Mouse (Mus musculus): ENCODE data around the gene 3110018I06Rik.

Gene 3110018I06Rik

DNA sequence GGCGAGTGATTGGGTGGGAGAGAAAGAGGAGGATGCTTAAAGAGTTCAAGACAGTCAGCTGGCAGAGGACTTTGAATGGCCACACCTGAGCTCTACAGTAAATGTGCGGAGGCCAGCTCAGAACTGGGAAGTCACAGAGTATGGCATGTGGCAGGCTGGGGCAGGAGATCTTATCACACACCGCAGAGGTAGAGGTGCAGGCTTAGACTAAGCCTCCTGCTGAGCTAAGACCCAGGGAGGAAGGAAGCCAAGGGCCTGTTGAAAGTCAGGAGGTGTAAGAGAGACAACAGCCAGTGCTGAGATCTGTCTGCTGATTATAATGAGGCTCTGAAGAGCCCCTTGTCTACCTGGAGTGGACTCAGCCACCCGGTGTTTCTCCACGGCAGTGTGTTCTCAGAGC is 8.5 kb downstream of the 3110018I06Rik start:
- H3K4me3 ChIP-seq (replicated peaks; ENCODE audit: low read length): no peak overlapping the region
- H3K4me1 ChIP-seq (replicated peaks; ENCODE audit: low read depth, low read length): no peaks in the 10 kb centered on the region
- H3K27me3 ChIP-seq (ENCODE audit: insufficient read depth, low read length): no peaks in the 10 kb centered on the region
- no peaks in the 10 kb centered on the region for H3K9me3 ChIP-seq (ENCODE audit: low read length)
- H3K36me3 ChIP-seq (ENCODE audit: insufficient read depth, low read length): no peaks in the 10 kb centered on the region
- TF ChIP-seq POU5F1 (IDR thresholded peaks at IDR 0.05; ENCODE audit: borderline replicate concordance, low read length): no peak
- TF ChIP-seq NANOG (IDR thresholded peaks at IDR 0.05; ENCODE audit: borderline replicate concordance, low read length): no peak
- no peak for TF ChIP-seq CTCF (conservative IDR thresholded peaks at IDR 0.05; ENCODE audit: low read length)

DNA sequence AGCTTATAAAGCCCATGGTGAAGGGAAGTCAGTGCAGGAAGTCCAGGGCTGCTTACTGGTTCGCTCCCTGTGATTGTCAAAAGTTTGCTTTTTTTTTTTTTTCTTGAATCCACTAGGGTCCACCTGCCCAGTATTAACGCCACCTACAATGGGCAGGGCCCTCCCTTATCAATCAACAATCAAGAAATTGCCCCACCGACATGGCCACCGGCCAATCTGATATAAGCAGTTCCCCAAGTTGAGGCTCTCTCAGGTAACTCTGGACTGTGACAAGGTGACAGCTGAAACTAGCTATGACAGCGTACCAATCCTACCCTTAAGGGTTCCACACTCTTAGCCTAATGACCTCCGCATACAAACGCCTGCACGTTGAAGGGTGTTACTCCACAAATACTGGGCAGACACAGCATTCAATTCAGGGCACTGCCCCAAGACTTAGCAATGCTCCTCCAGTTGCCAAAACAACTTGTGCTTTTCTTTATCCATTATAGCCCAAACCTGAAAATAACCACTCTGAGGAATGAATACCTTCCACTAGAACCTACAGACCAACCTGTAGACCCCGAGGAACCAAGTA is 21.3 kb downstream of the 3110018I06Rik start:
- TF ChIP-seq NANOG (IDR thresholded peaks at IDR 0.05; ENCODE audit: borderline replicate concordance, low read length) (no peak), CTCF (conservative IDR thresholded peaks at IDR 0.05; ENCODE audit: low read length) (no peak), POU5F1 (IDR thresholded peaks at IDR 0.05; ENCODE audit: borderline replicate concordance, low read length) (no peak)
- Histone ChIP-seq H3K4me3 (replicated peaks; ENCODE audit: low read length) (no peak overlapping the region), H3K27me3 (ENCODE audit: insufficient read depth, low read length) (no peaks in the 10 kb centered on the region), H3K9me3 (ENCODE audit: low read length) (peaks cover 20% of the 10 kb centered on the region), H3K4me1 (replicated peaks; ENCODE audit: low read depth, low read length) (no peaks in the 10 kb centered on the region), H3K36me3 (ENCODE audit: insufficient read depth, low read length) (no peaks in the 10 kb centered on the region)

DNA sequence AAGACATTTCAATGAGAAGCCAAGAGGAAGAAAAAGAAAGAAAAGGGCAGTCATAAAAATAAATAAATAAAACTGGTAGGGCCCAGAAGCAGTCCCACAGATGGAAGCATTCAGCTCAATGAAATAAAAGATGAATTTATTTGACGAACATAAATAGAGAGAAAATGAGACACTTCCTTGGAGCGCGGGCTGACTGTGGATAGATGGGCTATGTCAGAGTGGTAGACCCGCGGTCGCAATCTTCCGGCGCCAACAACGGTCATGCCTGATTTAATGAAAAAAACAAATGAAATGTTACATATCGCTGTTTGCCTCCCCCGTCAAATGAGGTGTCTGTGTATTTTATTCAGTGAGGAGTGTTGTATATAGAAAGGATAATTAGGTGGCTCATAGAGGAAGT is 22.7 kb downstream of the 3110018I06Rik start:
- H3K9me3 ChIP-seq (ENCODE audit: low read length): peaks cover 20% of the 10 kb centered on the region
- H3K36me3 ChIP-seq (ENCODE audit: insufficient read depth, low read length): no peaks in the 10 kb centered on the region
- H3K4me1 ChIP-seq (replicated peaks; ENCODE audit: low read depth, low read length): no peaks in the 10 kb centered on the region
- H3K4me3 ChIP-seq (replicated peaks; ENCODE audit: low read length): no peak overlapping the region
- H3K27me3 ChIP-seq (ENCODE audit: insufficient read depth, low read length): no peaks in the 10 kb centered on the region
- TF ChIP-seq NANOG (IDR thresholded peaks at IDR 0.05; ENCODE audit: borderline replicate concordance, low read length) (no peak), CTCF (conservative IDR thresholded peaks at IDR 0.05; ENCODE audit: low read length) (no peak), POU5F1 (IDR thresholded peaks at IDR 0.05; ENCODE audit: borderline replicate concordance, low read length) (no peak)

DNA sequence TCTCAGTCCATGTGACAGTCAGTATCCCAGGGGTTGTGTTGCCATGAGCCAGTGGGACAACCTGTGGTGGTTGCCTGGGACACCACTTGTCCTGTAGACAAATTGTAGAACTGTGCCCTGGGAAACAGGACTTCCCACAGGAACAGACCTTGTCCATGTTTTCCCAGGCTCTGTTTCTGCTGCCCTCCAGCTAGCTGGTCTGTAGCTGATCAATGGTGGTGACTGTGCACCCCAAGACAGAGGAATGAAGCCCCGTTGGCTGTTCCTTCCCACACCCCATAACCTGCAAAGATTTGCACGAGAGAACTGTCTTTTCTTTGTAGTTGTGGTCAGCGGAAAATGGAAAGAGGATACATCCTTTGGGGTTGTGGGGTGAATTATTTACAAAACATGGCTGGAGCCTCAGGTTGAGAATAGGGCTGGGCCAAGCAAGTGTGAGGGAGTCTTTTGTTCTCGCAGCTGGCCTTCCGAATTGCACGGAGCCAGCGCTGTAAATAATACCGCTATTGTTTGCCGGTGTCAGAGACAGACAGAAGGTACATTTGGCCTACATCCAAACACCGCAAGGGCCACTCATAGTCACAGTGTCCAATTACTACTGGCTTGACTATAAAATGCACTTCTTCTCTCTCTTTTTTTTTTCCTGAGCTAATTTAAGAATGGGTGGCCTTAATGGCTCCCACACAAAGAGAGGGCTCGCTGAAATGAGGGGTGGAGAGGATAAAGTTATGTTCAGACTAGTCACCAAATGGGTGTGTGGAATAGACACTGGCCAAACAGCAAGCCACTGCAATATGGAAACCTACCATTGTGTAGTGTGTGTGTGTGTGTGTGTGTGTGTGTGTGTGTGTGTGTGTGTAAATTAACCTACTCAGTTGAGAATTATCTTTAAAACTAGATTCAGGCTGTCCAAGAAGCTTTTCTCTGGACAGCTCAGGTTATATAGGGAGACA is 28.1 kb downstream of the 3110018I06Rik start:
- Histone ChIP-seq H3K4me1 (replicated peaks; ENCODE audit: low read depth, low read length) (no peaks in the 10 kb centered on the region), H3K4me3 (replicated peaks; ENCODE audit: low read length) (no peak overlapping the region), H3K27me3 (ENCODE audit: insufficient read depth, low read length) (peaks cover 3% of the 10 kb centered on the region; the same call in 1 of the 2 replicates), H3K36me3 (ENCODE audit: insufficient read depth, low read length) (no peaks in the 10 kb centered on the region), H3K9me3 (ENCODE audit: low read length) (no peaks in the 10 kb centered on the region)
- no peak for TF ChIP-seq NANOG (IDR thresholded peaks at IDR 0.05; ENCODE audit: borderline replicate concordance, low read length)
- no peak for TF ChIP-seq CTCF (conservative IDR thresholded peaks at IDR 0.05; ENCODE audit: low read length)
- TF ChIP-seq POU5F1 (IDR thresholded peaks at IDR 0.05; ENCODE audit: borderline replicate concordance, low read length): no peak

DNA sequence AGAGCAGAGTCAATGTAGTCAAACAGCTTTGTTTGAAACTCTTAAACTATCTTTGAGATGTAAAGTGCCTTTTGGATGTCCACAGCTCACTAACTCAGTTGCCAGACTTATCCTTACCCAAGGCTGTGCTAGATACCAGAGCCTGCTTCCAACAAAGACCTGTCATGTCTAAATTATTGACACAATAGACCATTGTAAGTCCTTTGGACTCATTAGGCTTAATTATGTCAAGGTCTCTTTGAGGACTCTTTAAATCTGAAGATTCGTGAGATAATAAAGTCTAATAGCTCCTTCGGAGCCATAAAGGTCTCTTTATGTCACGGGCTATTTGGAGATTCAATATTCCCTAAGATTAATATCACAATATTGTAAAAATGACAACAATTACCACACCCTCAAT is 32.5 kb downstream of the 3110018I06Rik start:
- Histone ChIP-seq H3K36me3 (ENCODE audit: insufficient read depth, low read length) (no peaks in the 10 kb centered on the region), H3K27me3 (ENCODE audit: insufficient read depth, low read length) (peaks cover 3% of the 10 kb centered on the region; the same call in 1 of the 2 replicates), H3K9me3 (ENCODE audit: low read length) (no peaks in the 10 kb centered on the region), H3K4me3 (replicated peaks; ENCODE audit: low read length) (no peak overlapping the region), H3K4me1 (replicated peaks; ENCODE audit: low read depth, low read length) (no peaks in the 10 kb centered on the region)
- no peak for TF ChIP-seq CTCF (conservative IDR thresholded peaks at IDR 0.05; ENCODE audit: low read length)
- no peak for TF ChIP-seq NANOG (IDR thresholded peaks at IDR 0.05; ENCODE audit: borderline replicate concordance, low read length)
- no peak for TF ChIP-seq POU5F1 (IDR thresholded peaks at IDR 0.05; ENCODE audit: borderline replicate concordance, low read length)

DNA sequence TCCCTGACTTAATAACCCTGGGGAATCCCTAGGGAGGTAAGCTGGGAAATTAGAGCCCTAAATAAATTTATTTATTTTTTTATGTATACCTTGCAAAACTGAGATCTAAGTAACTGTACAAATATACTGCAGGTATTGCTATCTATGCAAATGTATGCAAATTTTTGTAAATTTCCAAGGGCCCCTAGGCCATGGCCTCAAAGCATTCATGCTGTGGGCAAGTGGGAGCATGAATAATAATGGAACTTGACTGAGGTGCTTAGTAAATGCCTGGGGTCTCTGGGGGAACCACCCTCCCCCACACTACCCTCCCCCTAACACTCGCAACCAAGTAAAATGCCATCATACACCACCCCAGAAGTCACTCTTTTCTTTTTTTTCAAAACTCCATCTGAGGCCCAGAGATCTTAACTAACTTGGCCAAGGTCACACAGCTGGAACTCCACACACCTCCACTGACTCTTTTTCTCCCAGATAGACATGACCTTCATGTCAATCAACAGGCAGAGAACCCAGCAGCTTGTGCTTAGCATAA is 40.0 kb downstream of the 3110018I06Rik start:
- no peaks in the 10 kb centered on the region for H3K36me3 ChIP-seq (ENCODE audit: insufficient read depth, low read length)
- H3K27me3 ChIP-seq (ENCODE audit: insufficient read depth, low read length): no peaks in the 10 kb centered on the region
- peaks cover 11% of the 10 kb centered on the region for H3K9me3 ChIP-seq (ENCODE audit: low read length)
- TF ChIP-seq POU5F1 (IDR thresholded peaks at IDR 0.05; ENCODE audit: borderline replicate concordance, low read length): peak; percentile 71; the same call in 1 of the 2 replicates
- TF ChIP-seq NANOG (IDR thresholded peaks at IDR 0.05; ENCODE audit: borderline replicate concordance, low read length): peak; percentile 65; the same call in 1 of the 2 replicates
- no peak for TF ChIP-seq CTCF (conservative IDR thresholded peaks at IDR 0.05; ENCODE audit: low read length)
- no peak overlapping the region for H3K4me3 ChIP-seq (replicated peaks; ENCODE audit: low read length)
- H3K4me1 ChIP-seq (replicated peaks; ENCODE audit: low read depth, low read length): peaks cover 26% of the 10 kb centered on the region

DNA sequence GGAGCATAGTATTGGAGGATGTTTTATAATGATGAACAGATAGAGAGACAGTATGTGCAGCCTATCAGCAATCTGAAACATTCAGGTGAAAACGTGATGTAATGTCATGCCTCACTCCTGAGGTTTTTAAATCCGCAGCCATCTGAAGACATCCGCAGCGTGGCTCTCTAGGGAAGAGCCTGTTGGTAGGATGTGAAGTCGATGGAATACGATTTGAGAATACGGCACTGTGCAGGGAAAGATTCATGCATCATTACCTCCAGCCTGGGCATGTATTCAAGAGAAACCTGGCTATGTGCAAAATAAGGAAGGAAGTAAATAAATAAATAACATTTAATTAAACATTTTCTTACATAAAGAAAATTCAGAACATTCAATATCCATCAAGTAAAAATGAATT is 44.4 kb downstream of the 3110018I06Rik start:
- no peak for TF ChIP-seq CTCF (conservative IDR thresholded peaks at IDR 0.05; ENCODE audit: low read length)
- no peak for TF ChIP-seq NANOG (IDR thresholded peaks at IDR 0.05; ENCODE audit: borderline replicate concordance, low read length)
- TF ChIP-seq POU5F1 (IDR thresholded peaks at IDR 0.05; ENCODE audit: borderline replicate concordance, low read length): no peak
- H3K9me3 ChIP-seq (ENCODE audit: low read length): peaks cover 11% of the 10 kb centered on the region
- H3K36me3 ChIP-seq (ENCODE audit: insufficient read depth, low read length): no peaks in the 10 kb centered on the region
- peaks cover 18% of the 10 kb centered on the region for H3K4me1 ChIP-seq (replicated peaks; ENCODE audit: low read depth, low read length)
- H3K27me3 ChIP-seq (ENCODE audit: insufficient read depth, low read length): no peaks in the 10 kb centered on the region
- no peak overlapping the region for H3K4me3 ChIP-seq (replicated peaks; ENCODE audit: low read length)
